Mouse (Mus musculus) heart, adult 2 months (tissue): ENCODE measurements around the gene Cacnb1.

Experiments
- EP300 ChIP-seq: fragments of 200-500 bp; IDR thresholded peaks from 2 replicates; pipeline ENCODE4 v1.6.1; 2011; ENCODE audit warnings: low read depth, low read length, control low read depth; ENCODE audit not compliant: insufficient read depth
- POLR2A ChIP-seq: fragments of 200-500 bp; IDR thresholded peaks from 2 replicates; pipeline ENCODE4 v1.6.1; 2011; ENCODE audit warnings: mild to moderate bottlenecking, low read depth, low read length, control low read depth; ENCODE audit not compliant: insufficient read depth

DNA sequence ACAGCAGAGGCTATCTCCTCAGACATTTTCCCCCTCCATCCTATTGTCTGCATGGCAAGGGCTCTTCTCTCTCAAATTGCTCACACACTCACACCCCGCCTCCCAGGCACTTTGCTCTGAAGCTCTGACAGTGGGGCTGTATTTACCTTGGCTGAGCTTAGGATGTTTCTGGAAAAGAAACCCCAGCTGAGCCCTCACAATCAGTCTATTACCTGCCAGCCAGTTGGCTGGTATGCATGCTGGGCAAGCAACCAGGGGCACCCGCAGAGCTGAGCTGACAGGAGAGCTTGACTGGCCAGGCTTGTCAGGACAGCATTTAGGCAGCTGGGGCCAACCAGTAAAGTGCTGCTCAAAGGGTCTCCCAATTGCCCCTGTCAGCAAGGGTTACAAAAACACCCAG is 55.7 kb downstream of the Cacnb1 start:
- TF ChIP-seq EP300, result no peak
- TF ChIP-seq POLR2A, result no peak
